Mouse (Mus musculus): ENCODE results near the gene Tnfrsf11a. TPM values are rescaled to one million over a fixed set of nuclear protein-coding genes. Genes with fewer than 3 reads are reported as not detected.

The Tnfrsf11a gene
- polyA plus RNA-seq, 1 experiment, result 0.06 TPM

- no peaks in the 10 kb centered on the region for H3K79me2 ChIP-seq (ENCODE audit: control insufficient read depth, insufficient read depth)
- TF ChIP-seq SRF (IDR thresholded peaks at IDR 0.05; ENCODE audit: control insufficient read depth, insufficient read length, low read depth) (no peak), CEBPB (IDR thresholded peaks at IDR 0.05; ENCODE audit: insufficient read depth, poor library complexity, severe bottlenecking) (no peak), POLR2AphosphoS2 (IDR thresholded peaks at IDR 0.05; ENCODE audit: insufficient read length, low read depth) (no peak), REST (IDR thresholded peaks at IDR 0.05; ENCODE audit: insufficient read depth, insufficient read length) (no peak), TCF12 (IDR thresholded peaks at IDR 0.05; ENCODE audit: insufficient read depth, poor library complexity, severe bottlenecking) (no peak), MYOD1 (IDR thresholded peaks at IDR 0.05; ENCODE audit: control insufficient read depth in 1 of 3, insufficient read length in 2 of 3, low read depth in 2 of 3) (no peak), POLR2A (IDR thresholded peaks at IDR 0.05; ENCODE audit: insufficient read length, low read depth) (no peak), MAX (IDR thresholded peaks at IDR 0.05; ENCODE audit: low read depth) (no peak), USF1 (IDR thresholded peaks at IDR 0.05; ENCODE audit: low read depth) (no peak), TCF3 (IDR thresholded peaks at IDR 0.05; ENCODE audit: insufficient read length, low read depth) (no peak), E2F4 (IDR thresholded peaks at IDR 0.05; ENCODE audit: insufficient read depth) (no peak), MYOG (IDR thresholded peaks at IDR 0.05; ENCODE audit: control insufficient read depth in 1 of 3, insufficient read depth in 1 of 3, insufficient read length in 2 of 3, low read depth in 2 of 3) (no peak)
- no peaks in the 10 kb centered on the region for H3K36me3 ChIP-seq (ENCODE audit: control insufficient read depth, insufficient read depth)
- H3K27me3 ChIP-seq (ENCODE audit: control insufficient read depth, insufficient read depth, insufficient read length), result no peaks in the 10 kb centered on the region
- no peak overlapping the region for H3K4me3 ChIP-seq
- no peak overlapping the region for H3K4me2 ChIP-seq (ENCODE audit: low read depth)
- H3ac ChIP-seq (ENCODE audit: control insufficient read depth, insufficient read length), result no peak overlapping the region
Measured at GRCm38 (mm10) chr1:105827374-105827773, 46.9 kb downstream of the Tnfrsf11a start.

DNA sequence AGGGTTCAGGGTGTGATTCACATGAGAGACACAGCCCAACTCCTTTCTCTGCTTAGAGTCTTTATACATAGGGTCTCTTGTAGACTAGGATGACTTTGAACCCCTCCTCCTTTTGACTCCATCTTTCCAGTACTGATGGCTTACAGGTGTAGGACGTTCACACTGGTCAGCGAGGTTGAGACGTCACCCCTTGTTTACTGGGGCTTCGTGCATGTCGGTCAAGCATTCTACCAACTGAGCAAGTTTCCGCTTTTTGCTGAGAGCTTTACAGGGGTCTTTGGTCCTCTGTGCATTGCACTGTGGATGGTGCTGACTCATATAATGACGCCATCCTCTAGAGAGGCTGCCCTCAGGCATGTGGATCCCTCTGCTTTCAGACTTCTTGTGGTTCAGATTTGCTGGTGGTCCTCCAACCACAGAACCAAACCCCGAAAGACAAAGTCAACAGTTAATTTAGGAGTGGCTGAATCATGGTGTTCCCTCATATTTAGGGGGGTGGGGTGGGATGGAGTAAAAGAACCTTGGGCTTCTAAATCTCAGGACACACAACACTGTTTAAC is 47.3 kb downstream of the Tnfrsf11a start:
- no peak overlapping the region for H3ac ChIP-seq (ENCODE audit: control insufficient read depth, insufficient read length)
- H3K4me2 ChIP-seq (ENCODE audit: low read depth), result no peak overlapping the region
- H3K27me3 ChIP-seq (ENCODE audit: control insufficient read depth, insufficient read depth, insufficient read length), result no peaks in the 10 kb centered on the region
- no peak for TF ChIP-seq MYOD1 (IDR thresholded peaks at IDR 0.05; ENCODE audit: control insufficient read depth in 1 of 3, insufficient read length in 2 of 3, low read depth in 2 of 3)
- TF ChIP-seq TCF3 (IDR thresholded peaks at IDR 0.05; ENCODE audit: insufficient read length, low read depth), result no peak
- TF ChIP-seq POLR2AphosphoS2 (IDR thresholded peaks at IDR 0.05; ENCODE audit: insufficient read length, low read depth), result no peak
- TF ChIP-seq E2F4 (IDR thresholded peaks at IDR 0.05; ENCODE audit: insufficient read depth), result no peak
- no peak for TF ChIP-seq USF1 (IDR thresholded peaks at IDR 0.05; ENCODE audit: low read depth)
- TF ChIP-seq CEBPB (IDR thresholded peaks at IDR 0.05; ENCODE audit: insufficient read depth, poor library complexity, severe bottlenecking), result no peak
- TF ChIP-seq SRF (IDR thresholded peaks at IDR 0.05; ENCODE audit: control insufficient read depth, insufficient read length, low read depth), result no peak
- TF ChIP-seq MAX (IDR thresholded peaks at IDR 0.05; ENCODE audit: low read depth), result no peak
- H3K4me3 ChIP-seq, result no peak overlapping the region
- no peaks in the 10 kb centered on the region for H3K36me3 ChIP-seq (ENCODE audit: control insufficient read depth, insufficient read depth)
- H3K79me2 ChIP-seq (ENCODE audit: control insufficient read depth, insufficient read depth), result no peaks in the 10 kb centered on the region

- Histone ChIP-seq H3K4me2 (ENCODE audit: low read depth) (no peak overlapping the region), H3ac (ENCODE audit: control insufficient read depth, insufficient read length) (no peak overlapping the region), H3K36me3 (ENCODE audit: control insufficient read depth, insufficient read depth) (no peaks in the 10 kb centered on the region), H3K27me3 (ENCODE audit: control insufficient read depth, insufficient read depth, insufficient read length) (no peaks in the 10 kb centered on the region), H3K4me3 (no peak overlapping the region), H3K79me2 (ENCODE audit: control insufficient read depth, insufficient read depth) (no peaks in the 10 kb centered on the region)
- TF ChIP-seq REST (IDR thresholded peaks at IDR 0.05; ENCODE audit: insufficient read depth, insufficient read length) (no peak), POLR2A (IDR thresholded peaks at IDR 0.05; ENCODE audit: insufficient read length, low read depth) (no peak), TCF3 (IDR thresholded peaks at IDR 0.05; ENCODE audit: insufficient read length, low read depth) (no peak), MYOD1 (IDR thresholded peaks at IDR 0.05; ENCODE audit: control insufficient read depth in 1 of 3, insufficient read length in 2 of 3, low read depth in 2 of 3) (no peak), USF1 (IDR thresholded peaks at IDR 0.05; ENCODE audit: low read depth) (no peak), SRF (IDR thresholded peaks at IDR 0.05; ENCODE audit: control insufficient read depth, insufficient read length, low read depth) (no peak), POLR2AphosphoS2 (IDR thresholded peaks at IDR 0.05; ENCODE audit: insufficient read length, low read depth) (no peak), E2F4 (IDR thresholded peaks at IDR 0.05; ENCODE audit: insufficient read depth) (no peak), MYOG (IDR thresholded peaks at IDR 0.05; ENCODE audit: control insufficient read depth in 1 of 3, insufficient read depth in 1 of 3, insufficient read length in 2 of 3, low read depth in 2 of 3) (no peak)
Measured at GRCm38 (mm10) chr1:105829171-105829570, 48.7 kb downstream of the Tnfrsf11a start.

- Histone ChIP-seq H3K36me3 (ENCODE audit: control insufficient read depth, insufficient read depth) (no peaks in the 10 kb centered on the region), H3K4me3 (no peak overlapping the region), H3ac (ENCODE audit: control insufficient read depth, insufficient read length) (no peak overlapping the region), H3K79me2 (ENCODE audit: control insufficient read depth, insufficient read depth) (no peaks in the 10 kb centered on the region), H3K27me3 (ENCODE audit: control insufficient read depth, insufficient read depth, insufficient read length) (no peaks in the 10 kb centered on the region), H3K4me2 (ENCODE audit: low read depth) (no peak overlapping the region)
- TF ChIP-seq MAX (IDR thresholded peaks at IDR 0.05; ENCODE audit: low read depth), result no peak
Measured at GRCm38 (mm10) chr1:105832784-105833183, 52.3 kb downstream of the Tnfrsf11a start.

GRCm38 (mm10) chr1:105842950-105843349 is 62.4 kb downstream of the Tnfrsf11a start:
- no peaks in the 10 kb centered on the region for H3K79me2 ChIP-seq (ENCODE audit: control insufficient read depth, insufficient read depth)
- H3K36me3 ChIP-seq (ENCODE audit: control insufficient read depth, insufficient read depth), result no peaks in the 10 kb centered on the region
- no peak overlapping the region for H3K4me2 ChIP-seq (ENCODE audit: low read depth)
- no peak for TF ChIP-seq E2F4 (IDR thresholded peaks at IDR 0.05; ENCODE audit: insufficient read depth)
- no peak for TF ChIP-seq POLR2AphosphoS2 (IDR thresholded peaks at IDR 0.05; ENCODE audit: insufficient read length, low read depth)
- TF ChIP-seq POLR2A (IDR thresholded peaks at IDR 0.05; ENCODE audit: insufficient read length, low read depth), result no peak
- TF ChIP-seq MAX (IDR thresholded peaks at IDR 0.05; ENCODE audit: low read depth), result no peak
- no peak for TF ChIP-seq TCF3 (IDR thresholded peaks at IDR 0.05; ENCODE audit: insufficient read length, low read depth)
- no peak for TF ChIP-seq TCF12 (IDR thresholded peaks at IDR 0.05; ENCODE audit: insufficient read depth, poor library complexity, severe bottlenecking)
- TF ChIP-seq CEBPB (IDR thresholded peaks at IDR 0.05; ENCODE audit: insufficient read depth, poor library complexity, severe bottlenecking), result no peak
- no peak for TF ChIP-seq MYOG (IDR thresholded peaks at IDR 0.05; ENCODE audit: control insufficient read depth in 1 of 3, insufficient read depth in 1 of 3, insufficient read length in 2 of 3, low read depth in 2 of 3)
- no peak for TF ChIP-seq USF1 (IDR thresholded peaks at IDR 0.05; ENCODE audit: low read depth)
- TF ChIP-seq REST (IDR thresholded peaks at IDR 0.05; ENCODE audit: insufficient read depth, insufficient read length), result no peak
- no peak for TF ChIP-seq SRF (IDR thresholded peaks at IDR 0.05; ENCODE audit: control insufficient read depth, insufficient read length, low read depth)
- no peak for TF ChIP-seq MYOD1 (IDR thresholded peaks at IDR 0.05; ENCODE audit: control insufficient read depth in 1 of 3, insufficient read length in 2 of 3, low read depth in 2 of 3)
- H3K4me3 ChIP-seq, result no peak overlapping the region
- no peaks in the 10 kb centered on the region for H3K27me3 ChIP-seq (ENCODE audit: control insufficient read depth, insufficient read depth, insufficient read length)
- H3ac ChIP-seq (ENCODE audit: control insufficient read depth, insufficient read length), result no peak overlapping the region
